Mouse (Mus musculus) frontal cortex, postnatal 25 days (tissue): ENCODE data around the gene Ermp1.

Source experiments
- DNase-seq, 2 experiments: peaks; one replicate each; pipeline ENCODE4 v3.0.0; 2022; ENCODE audit warnings: low spot score in 2 of 2

Ermp1 gene

GRCm38 (mm10) chr19:29661974-29662580 lies 13.9 kb upstream of the Ermp1 start:
- DNase-seq = no peak

DNA sequence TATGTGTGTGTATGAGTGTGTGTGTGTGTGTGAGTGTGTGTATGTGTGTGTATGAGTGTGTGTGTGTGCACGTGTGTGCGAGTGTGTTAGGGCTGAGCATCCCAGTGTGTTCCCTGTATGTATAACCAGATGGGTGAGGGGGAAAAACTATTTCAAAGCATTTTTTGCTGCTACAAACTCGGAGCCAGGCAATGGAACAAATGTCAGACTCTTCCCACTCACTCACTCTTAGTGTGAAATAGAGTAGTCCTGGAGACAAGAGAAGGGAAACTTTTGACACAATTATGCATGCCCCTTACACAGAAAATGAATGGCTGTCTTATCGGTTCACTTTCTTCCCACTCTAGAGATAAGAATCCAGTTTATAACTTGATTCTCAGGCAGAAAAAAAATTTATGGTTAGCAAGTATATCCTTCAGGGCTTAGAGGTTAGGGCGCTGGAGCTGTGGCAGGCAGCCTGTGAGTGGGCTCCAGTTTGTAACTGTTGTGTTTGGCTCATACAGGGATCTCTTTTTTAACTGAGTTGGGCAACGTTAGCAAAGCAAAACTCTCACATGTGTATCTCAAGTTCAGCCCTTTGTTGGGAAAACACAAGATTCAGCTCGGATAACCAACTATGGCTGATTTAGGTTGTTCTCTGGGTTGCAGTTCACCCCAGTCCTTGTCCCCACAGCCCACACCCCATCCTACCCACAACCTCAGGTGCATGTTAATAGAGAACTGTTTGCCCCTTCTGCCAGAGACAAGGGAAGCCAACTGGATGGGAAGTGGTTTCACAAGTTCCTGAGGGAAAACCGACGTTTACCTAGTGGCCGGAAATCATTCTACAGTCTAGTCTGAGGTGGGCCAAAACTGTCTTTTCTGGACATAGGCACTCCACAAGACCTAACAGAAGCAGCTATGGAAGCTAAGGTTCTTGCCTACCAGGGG lies 12.9 kb upstream of the Ermp1 start:
- no peak for DNase-seq

DNA sequence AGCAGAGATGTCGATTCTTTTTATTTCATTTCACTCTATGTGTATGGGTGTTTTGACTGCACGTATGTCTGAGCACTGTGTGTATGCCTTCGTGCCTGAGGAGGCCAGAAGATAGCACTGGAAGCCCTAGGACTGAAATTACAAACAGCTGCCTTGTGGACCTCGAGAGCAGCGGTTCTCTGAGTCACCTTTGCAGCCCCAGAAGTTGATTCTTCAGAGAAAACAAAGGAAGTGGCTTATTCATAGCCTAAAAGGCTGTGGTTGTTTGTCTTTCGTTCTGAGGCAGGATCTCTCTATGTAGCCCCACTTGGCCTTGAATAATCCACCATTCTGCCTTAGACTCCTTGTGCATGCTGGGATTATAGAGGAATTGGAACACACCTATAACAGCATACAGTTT lies 11.5 kb upstream of the Ermp1 start:
- no peak for DNase-seq

- no peak for DNase-seq
These were observed 10.6 kb upstream of the Ermp1 start for GRCm38 (mm10) chr19:29658836-29659235.

DNA sequence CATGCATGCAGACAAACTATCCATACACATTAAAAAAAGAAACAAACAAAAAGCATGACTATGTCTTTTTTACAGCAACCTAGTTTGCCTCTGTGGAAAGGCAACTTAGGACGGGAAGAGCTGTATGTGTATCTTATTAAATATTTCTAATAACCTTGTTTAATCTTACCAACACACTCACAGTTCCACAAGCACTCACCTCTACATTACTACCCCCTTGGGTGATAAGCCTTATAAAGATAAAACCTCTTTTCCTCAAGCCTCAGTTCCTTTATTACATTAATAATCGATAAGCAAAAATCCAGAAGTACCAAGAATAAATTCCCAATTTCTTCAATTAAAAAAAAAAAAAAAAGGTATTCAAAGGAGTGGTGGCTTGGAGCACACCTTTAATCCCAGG lies 9.3 kb upstream of the Ermp1 start:
- no peak for DNase-seq

DNA sequence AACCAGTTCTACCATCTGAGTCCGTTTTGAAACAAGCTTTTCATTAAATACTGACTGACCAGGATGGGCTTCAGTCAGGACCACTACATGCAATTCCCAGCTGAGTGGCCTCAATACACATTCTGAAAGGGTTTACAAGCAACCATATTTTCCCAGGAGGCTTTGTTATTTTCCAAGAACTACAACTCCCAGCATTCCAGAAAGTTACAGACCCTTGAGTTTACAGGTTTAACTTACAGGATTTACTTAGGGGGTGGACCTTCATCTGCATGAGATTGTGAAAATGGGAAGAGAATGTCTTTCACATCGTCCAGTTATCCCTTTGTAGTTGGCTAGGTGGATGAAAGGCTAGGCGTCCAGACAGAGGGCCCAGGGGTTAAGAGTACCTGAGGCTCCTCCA lies 8.8 kb upstream of the Ermp1 start:
- DNase-seq = no peak

DNA sequence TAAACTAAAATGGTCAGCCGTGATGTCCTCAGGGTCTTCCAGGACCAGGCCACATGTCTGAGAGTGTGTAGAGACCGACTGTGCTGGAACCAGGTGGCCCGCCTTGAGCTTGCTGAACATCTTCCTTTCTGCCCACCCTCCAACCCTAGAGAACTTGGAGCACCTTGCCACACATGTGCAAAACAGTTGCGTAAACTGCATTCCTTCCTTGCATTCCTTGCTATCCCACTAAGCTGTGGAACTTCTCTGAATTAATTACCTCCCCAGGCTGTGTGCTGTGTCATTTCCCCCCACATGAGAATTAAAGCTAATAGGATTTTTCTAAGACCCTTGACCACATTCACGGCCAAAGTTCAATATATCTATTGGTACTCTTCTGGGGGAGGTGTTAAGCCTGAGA lies 8.4 kb upstream of the Ermp1 start:
- no peak for DNase-seq

DNA sequence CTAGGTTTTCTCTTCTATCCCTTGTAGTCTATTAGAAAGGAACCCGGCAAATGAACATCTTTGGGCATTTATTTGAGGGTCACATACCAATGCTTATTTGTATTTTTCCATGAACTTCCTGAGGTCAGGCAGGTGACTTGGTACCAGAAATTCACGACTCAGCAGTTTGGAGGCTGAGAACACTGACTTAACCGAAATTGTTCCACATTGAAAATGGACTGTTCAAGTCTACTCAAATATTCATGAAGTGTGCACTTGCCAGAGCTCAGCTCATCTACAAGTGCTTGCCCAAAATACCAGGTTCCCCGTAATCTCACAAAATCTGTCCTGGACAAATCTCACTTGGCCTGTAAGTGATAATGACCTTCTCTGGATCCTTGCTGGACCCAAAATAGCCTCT lies 7.8 kb upstream of the Ermp1 start:
- no peak for DNase-seq

DNA sequence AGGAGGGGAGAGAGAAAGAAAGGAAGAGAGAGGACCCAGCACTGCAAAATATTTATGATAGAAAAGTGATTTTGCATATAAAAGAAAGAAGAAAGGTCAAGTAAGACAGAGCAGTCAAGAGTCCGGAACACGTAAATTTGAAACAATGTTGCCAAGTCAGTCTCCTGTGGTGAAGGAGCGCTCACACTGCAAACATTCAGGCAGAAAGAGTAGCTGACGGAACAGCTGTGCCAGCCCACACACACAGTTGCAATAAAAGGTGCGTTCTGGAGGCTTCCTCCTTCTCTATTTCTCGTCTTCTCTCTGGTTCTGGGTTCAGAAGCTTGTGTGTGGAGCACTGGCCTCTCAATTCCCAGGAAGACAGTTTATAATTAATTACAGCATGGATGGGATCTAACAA lies 6.9 kb upstream of the Ermp1 start:
- DNase-seq = no peak

- no peak for DNase-seq
These were observed 5.6 kb upstream of the Ermp1 start for GRCm38 (mm10) chr19:29653768-29654265.

GRCm38 (mm10) chr19:29649683-29650082 lies 1.5 kb upstream of the Ermp1 start:
- DNase-seq = no peak

DNA sequence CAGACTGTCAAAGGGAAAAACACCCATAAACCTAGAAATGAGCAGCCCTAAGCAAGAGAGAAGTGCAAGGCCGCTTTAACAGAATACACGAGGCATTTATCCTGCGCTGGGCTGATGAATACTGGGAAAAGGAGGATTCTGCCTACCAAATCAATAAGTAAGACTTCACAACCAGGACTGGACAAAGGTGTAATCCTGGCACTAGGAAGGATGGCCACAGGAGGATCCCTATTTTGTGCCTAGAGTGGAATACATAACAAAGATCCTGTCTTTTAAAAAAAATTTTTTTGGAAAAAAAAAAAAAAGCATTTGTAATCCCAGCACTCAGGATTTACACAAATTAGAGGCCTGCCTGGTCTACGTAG lies 317 bp upstream of the Ermp1 start:
- DNase-seq = no peak

- DNase-seq = no peak
These were observed 3.5 kb downstream of the Ermp1 start for GRCm38 (mm10) chr19:29644747-29645146.

- DNase-seq = no peak
These were observed 4.9 kb downstream of the Ermp1 start for GRCm38 (mm10) chr19:29643194-29643922.

- DNase-seq = no peak
These were observed 6.0 kb downstream of the Ermp1 start for GRCm38 (mm10) chr19:29642211-29642610.

DNA sequence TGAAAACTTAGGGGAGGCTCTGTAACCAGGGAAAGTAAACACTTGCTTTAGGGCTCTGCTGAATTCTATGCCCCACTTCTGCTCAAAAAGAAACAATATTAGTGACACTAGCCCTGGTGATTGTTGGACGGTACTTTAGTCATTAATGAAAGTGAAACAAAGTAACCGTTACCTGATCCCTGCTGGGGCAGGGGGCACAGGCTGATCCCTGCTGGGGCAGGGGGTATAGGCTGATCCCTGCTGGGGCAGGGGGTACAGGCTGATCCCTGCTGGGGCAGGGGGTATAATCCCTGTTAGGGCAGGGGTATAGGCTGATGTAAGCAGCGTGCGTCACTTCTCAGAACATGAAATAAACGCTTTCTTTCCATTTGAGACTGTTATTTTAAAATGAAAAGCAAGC lies 6.7 kb downstream of the Ermp1 start:
- no peak for DNase-seq

- DNase-seq = no peak
These were observed 7.2 kb downstream of the Ermp1 start for GRCm38 (mm10) chr19:29641055-29641454.

DNA sequence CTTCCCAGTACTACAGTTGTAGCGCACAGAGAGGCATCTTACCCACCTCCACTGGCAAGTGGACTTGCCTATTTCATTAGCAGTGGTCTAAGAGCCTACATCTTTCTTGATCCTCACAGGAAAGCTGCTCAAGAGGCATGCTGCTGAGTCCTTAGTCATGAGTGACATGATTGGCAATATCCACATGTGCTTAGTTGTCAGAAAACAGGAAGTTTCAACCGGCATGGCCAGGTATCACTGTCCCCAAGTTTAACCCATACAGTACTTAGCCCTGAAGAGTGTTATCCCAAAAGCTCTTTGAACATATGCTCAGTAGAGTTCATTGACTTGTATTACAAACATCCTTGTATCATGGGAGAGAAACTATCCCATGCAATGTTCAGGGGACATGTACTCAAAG lies 36.1 kb downstream of the Ermp1 start:
- DNase-seq = no peak

- no peak for DNase-seq
These were observed 37.3 kb downstream of the Ermp1 start for GRCm38 (mm10) chr19:29610907-29611306.

GRCm38 (mm10) chr19:29608212-29608611 lies 40.0 kb downstream of the Ermp1 start:
- no peak for DNase-seq

DNA sequence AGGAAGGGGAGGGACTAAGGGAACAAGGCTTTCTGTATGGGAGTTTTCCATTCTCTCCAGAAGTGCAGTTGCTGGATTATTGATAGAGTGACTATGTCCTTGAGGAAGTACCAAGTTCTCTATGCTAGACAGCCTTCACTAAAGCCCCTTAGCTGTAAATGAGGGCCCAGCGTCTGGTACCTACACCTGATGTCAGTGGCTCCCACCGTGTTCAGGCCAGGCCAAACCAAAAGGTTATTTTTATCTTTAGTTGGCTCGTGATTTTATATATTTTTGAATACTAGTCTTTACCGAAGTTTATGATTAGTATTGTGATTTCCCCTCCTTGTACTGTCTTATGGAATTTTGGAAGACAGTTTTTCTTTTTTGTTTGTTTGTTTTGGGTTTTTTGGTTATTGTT lies 40.7 kb downstream of the Ermp1 start:
- DNase-seq = no peak

- DNase-seq = no peak
These were observed 43.6 kb downstream of the Ermp1 start for GRCm38 (mm10) chr19:29604653-29605052.
